Mouse (Mus musculus) NIH3T3 (cell line): ENCODE results near the gene Inpp5d.
A peak's percentile ranks its signal among the peaks of the same experiment; 100 is the strongest.

Source experiments
- DNase-seq: peaks from one replicate; pipeline ENCODE4 v3.0.0-alpha.2; 2012; ENCODE audit warnings: low read depth

The Inpp5d gene

DNA sequence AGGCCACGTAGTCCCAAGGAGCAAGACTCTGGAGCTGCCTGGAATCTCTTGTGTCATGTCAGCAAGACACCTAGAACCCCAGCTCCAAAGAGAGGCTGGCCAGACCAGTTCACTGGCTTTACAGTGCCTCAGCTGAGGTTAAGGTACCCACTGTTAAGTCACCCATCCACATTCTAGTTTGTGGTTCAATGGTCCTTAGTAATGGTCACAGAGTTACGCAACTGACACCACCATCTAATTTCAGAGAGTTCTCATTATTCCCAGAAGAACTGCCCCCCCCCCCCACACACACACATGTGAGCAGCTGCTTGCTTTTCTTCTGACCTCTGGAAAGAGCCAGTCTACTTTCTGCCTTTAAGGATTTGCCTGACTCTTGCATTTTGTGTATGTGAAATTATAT lies 4.7 kb downstream of the Inpp5d start:
- no peak for DNase-seq

DNA sequence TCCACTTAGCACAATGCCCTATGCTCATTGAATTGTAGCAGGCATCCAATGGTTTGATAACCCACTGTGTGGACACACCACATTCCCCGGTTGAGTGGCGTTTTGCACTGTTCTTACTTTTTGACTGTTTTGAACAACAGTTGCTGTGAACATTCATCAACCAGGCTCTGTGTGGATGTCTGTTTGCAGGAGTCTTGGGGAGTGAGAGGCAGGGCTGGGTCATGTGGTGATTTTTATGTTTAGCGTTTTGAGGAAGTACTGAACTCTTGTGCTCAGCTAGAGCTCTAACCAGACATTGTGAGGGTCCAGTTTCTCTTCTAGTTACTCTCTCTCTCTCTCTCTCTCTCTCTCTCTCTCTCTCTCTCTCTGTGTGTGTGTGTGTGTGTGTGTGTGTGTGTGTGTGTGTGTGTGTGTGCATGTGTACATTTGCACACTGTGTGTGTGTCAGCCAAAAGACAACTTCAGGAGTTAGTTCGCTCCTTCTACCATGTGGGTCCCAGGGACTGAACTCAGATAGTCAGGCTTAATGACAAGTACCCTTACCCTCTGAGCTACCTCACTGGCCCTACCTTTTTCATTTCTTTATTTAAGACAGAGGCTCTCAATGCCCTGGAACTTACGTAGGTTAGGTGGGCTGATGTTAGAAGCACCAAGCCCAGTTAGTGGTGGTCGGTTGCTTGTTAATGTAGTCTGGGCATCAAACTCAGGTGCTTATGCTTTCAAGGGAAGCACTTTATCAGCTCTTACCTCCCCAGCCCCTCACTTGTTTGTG lies 5.3 kb downstream of the Inpp5d start:
- DNase-seq, result no peak

DNA sequence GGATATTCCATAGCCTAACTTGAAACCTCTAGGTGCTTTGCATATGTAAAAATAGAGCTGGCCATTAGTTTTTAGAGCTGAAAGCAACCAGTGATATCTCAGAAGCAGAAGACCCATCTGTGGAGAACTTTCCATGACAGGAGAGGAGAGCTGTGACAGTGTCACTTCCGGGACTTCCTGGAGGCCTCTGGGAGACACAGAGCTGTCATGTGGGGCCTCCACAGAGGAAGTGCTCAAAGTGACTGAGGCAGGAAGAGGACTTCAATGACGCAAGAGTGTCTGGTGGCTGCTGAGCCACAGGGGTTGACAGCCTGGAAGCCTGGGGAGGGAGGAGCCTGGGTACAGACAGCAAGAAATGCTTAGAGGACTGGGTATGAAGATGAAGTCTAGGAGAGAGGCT lies 6.2 kb downstream of the Inpp5d start:
- no peak for DNase-seq

DNA sequence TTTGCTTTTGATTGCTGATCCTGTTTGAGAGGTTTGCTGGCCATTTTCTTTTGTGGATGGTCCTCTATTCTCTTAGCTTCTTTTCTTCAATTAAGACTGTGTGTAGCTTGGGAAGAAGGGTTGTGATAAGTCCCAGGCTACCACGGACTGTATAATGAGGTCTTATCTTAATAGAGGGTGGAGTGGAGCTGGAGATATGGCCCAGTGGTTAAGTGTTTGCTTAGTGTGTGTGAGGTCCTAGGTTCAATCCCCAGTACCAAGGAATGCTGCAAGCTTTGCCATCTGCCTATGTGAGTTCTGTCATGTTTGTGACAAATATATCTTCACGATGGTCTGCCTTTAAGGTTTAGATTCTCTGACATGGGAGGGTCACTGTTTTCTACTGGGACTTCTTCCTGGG lies 8.0 kb downstream of the Inpp5d start:
- DNase-seq, result no peak

DNA sequence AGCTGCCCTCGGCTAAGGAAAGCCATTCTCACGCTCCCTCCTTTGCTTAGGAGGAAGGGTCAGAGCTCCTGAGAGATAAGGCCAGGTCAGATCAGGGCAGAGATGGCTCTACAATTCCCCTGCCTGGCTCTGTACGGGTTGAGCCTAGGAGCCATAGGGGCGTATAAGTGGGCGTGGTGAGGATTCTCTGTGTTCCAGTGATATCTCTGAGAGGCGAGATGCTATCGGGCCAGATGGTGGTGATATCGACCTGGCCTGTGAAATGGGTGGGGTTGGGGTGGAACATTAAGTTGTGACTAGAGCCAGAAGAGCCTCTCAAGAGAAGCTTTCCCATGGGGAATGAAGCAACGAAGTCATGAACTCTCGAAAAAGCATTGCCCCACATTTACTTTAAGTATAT lies 11.5 kb downstream of the Inpp5d start:
- no peak for DNase-seq

DNA sequence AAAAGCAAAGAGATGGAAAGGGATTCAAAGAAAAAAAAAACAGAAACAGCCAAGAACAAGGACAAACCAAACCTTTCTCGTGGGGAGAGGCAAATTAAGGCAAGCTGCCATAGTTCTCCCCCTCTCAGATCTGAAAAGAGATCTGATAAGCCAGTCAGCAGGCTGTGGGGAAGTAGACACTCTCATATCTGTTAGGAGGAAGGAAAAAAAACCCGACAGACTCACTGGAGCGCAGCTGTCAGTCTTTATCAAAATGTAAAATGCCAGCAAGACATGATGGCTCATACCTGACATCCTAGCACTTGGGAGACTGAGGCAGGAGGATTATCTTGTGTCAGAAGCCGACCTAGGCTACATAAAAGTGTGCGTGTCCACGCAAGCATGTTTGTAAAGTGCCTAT lies 12.1 kb downstream of the Inpp5d start:
- no peak for DNase-seq

DNA sequence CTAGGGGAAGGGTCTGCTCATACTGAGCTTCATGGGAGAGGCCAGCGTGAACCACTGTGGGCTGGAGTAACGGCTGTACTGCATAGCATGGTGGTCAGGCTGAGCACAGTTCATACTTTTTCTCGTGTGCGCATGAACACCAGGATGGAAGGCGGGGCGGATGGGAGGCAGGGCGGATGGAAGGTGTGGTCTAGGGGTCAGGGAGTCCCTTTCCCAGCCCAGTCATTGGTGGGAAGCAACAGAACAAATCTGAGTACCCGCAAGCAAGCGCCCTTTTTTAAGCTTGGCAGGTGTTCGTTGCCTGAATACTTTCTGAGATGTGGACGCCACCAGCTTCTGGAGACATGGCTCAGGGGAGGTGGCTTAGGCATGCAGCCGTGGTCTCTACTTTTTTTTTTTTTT lies 16.6 kb downstream of the Inpp5d start:
- no peak for DNase-seq

DNA sequence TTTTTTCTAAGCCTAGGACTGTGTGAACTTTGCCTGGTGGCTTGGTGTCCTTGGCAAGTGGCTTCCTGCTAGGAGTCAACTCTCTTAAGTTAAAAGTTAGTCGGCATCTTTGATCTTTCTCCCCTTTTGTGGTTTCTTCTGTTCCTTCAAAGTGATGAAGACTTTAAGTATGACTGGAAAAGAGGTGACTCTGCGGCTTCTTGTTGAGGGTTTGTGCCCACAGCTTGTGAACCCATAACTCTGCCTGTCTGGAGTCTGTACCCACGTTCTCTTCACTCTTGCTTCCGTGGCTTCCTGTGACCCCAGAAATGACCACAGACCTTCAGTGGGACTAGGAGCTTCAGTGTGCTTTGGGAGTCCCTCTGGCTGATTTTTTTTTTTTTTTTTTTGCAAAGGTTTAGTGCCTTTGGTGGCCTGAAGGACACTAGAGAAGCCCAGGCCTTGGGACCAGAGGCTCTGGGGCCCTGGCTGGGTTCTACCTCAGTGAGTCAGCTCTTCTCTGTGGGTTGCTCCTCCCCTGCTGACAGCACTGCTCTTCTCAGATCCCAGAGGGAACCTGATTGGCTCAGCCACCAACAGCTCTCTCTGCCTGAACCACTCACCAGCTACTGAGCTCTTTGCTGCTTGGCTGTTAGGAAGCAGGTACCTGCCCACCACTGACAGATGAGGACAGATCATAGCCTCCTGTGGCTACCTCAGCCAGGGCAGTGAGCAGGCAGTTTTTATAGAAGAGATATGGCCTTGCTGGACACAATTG lies 17.2 kb downstream of the Inpp5d start:
- peak; percentile 83 for DNase-seq

DNA sequence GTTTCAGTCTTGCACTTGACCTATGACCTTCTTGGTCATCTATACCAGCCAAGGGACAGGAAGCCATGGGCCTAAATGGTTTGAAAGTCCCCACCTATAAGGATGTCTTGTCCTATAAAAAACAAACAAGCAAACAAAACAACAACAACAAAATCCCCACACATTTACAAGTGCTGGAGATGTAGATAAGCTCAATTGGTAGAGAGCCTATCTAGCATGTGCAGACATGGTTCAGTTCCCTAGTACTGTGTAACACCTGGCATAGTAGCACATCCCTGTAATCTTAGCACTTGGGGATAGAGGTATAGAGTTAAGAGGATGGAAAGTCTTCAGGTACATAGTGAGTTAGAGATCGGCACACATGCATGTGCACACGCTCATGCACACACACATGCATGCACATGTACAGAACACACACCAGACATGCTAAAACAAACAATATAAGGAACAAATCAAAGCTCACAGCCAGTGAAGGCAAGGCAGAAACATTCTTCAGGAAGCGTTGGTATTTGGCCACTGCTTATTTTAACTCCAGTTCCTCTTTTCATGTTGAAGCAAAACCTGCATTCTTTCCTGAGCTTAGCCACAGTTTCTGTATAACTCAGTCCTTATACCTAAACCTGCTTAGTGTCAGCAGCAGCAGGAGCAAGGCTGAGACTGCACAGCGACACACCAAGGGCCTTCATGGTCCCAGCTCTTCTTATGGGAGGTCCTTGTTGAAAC lies 17.9 kb downstream of the Inpp5d start:
- DNase-seq, result no peak

DNA sequence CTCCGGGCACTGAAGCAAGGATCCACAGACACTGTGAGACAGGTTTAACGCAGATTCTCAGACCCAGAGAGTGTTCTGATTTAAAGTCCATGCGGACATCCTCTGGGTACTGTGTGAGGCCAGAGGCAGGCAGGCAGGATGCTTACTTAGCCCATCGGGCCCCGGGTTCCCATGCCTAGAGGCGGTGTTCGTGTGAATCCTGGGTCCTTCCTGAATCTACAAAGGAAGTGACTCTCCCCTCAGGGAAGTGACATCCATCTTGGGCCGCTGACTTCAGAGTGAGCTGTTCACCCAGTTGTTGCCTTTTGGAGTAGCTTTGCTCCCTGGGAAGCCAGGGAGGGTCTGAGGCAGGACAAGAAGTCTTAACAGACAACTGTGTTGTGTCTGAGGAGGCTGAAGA lies 19.6 kb downstream of the Inpp5d start:
- DNase-seq, result no peak

DNA sequence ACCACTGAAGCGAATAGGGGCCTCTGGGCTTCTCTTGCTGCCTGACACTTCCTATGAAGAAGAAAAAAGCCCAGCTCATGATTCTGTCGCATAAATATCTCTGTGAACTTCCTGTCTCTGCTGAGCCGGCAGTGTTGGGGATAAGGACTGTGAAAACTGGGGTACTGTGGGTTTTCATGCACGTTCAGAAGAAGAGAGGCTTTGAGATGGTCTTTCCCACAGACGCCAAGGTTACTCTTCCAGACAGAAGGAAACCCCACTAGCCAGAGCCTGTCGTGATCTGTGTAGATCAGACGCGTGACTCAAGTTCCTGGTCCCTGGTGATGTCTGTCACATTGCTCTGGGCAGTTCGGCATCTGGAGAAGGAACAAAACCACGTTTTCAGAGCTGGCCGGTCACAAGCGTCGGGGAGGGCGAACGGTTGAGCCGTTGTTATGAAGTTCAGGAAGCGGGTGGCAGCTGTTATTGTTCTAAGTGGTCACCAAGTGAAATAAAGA lies 20.1 kb downstream of the Inpp5d start:
- DNase-seq, result no peak

DNA sequence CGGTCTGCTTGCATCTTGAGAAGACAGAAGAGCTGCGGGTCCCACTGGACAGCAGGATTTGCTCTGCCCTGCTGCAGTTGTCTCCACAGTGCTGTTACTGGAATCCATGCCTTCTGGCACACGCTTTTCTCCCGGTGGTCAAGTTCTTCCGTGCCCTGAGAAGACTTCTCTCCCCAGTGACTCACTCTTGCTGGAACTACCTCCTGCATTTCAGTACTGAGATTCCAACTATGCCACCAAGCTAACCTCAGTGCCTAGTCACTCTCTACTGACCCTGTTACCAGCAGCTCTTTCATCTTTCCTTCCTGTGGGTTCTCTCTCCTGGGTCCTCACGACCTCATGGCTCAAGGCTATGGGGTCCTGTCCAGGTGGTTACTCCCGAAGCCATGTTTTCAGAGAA lies 22.9 kb downstream of the Inpp5d start:
- DNase-seq, result peak; percentile 61

DNA sequence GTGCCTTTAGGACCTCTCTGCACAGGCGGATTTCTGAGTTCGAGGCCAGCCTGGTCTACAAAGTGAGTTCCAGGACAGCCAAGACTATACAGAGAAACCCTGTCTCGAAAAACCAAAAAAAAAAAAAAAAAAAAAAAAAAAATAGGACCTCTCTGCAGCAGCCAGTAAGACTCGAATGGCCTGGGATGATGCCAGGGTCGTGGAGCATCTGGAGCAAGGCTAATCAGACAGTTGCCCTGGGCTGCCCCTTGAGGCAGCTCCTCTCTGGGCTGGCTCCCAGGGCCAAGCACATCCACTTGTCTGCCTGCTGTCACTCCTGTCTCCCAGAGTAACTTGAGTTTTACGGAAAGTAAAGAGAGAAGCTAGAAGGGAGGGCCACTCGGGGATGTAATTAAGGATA lies 24.9 kb downstream of the Inpp5d start:
- no peak for DNase-seq

DNA sequence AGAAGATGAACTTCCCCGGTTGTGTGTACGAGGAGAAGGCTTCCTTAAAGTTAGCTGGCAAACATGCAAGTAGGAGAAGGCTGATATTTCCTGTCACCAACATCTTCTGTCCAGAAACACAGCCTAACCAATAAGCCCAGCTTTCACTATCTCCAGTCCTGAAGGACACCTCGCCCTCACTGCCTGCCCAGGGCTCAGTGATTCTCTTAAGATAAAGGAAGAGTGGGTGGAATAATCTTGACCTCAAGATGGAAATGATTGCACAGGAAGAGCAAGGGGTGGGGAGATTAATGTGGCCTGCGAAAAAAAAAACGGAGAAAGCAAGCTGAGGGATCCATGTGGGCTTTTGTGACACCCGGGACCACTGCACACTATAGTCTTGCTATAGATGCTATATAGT lies 25.6 kb downstream of the Inpp5d start:
- no peak for DNase-seq

DNA sequence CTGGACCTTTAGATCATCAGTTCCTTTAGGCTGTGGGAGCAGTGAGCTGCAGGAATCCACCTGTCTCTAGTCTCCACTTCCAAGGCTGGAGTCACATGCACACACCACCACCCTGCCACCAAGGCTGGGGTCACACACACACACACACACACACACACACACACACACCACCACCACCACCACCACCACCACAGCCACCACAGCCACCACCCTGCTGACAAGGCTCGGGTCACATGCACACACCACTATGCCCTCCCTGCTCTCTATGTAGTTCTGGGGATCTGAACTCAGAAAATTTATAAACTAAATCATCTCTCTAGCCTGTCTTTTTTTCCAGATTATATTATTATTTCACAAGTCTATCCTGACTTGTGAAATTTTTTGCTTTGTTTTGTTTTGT lies 27.7 kb downstream of the Inpp5d start:
- no peak for DNase-seq

DNA sequence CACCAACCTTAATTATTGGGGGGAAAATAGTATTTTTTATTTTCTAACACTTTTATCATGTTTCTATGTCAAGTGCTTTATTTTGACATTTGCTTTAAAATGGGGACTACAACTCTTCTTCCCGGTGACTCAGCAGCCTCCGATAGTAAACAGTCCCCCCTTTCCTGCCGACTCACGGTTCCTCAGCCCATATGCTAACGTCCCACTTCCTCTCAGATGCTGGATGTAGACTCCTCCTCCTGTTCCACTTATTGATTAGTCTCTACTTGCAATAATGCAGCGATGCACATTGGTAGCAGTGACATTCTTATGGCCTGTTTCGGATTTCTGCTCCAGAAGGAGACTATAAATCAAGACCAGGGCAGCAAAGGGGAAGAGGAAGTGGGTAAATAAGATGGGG lies 28.5 kb downstream of the Inpp5d start:
- no peak for DNase-seq

DNA sequence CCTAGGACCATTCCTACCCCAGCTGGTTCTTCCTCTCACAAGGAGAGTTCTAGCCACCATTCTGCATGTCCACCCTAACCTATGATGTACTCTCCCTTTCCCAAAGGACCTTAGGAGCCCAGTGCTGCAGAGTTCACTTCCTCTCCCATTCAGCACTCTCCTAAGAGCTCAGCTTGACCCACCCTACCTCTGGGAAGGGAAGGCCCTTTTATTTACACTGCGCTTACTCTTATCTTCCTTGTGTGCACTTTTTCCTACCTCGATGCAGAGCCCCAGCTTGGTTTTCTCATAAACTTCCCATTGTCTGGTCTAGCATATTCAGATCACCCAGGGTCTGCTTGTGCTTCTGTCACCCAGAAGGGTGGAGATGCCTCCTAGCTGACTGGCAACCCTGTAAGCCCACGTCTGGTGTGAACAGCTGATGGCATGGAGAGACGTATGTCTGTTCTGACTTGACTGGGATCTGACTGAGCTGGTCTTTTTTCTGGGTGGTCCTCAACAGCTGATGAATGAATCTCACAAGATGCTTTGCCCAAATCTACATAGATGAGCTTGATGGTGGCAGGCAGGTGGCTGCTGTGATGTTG lies 29.2 kb downstream of the Inpp5d start:
- DNase-seq, result no peak

DNA sequence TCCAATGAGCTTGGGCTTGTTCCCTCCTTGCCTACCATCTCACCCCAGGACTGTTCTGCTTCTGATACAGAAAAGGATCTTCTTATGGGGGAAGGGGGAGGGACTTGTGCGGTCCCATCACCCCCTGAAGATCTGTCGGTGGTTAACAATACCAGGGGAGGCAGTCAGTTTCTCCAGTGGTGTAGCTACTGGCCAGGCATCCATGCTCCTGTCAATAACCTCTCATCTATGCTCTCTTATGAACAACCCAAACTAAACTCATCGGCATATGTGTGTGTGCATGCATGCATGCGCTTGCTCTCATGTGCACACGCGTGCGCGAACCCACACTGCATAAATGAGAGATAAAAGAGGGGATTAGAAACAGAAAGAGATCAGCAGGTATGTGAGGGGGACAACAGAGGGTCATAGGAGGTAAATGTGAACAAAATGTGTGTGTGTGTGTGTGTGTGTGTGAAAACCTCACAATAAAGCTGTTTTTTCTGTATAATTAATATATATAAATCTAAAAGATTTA lies 29.9 kb downstream of the Inpp5d start:
- no peak for DNase-seq

DNA sequence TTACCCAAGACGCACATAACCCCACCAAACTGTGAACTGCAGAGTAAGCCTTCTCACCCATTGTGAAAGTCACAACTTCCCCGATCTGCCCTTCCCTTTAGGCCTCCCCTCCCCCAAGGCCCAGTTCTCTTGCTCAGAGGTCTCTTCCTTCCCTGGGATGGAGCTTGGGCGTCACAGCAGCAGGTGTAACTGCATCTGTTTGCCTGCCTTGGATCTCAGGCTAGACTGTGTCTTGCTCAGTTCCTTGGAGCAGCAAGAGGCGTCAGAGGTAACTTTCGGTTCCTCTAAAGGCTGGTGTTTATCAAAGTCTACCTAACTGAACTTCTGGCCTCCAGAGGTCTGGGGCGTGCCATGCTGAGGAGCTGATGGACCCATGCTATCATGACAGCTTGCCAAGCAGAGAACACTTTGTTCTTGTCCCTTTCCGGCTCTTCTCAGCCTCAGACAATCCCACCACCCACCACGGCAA lies 30.5 kb downstream of the Inpp5d start:
- DNase-seq, result no peak

DNA sequence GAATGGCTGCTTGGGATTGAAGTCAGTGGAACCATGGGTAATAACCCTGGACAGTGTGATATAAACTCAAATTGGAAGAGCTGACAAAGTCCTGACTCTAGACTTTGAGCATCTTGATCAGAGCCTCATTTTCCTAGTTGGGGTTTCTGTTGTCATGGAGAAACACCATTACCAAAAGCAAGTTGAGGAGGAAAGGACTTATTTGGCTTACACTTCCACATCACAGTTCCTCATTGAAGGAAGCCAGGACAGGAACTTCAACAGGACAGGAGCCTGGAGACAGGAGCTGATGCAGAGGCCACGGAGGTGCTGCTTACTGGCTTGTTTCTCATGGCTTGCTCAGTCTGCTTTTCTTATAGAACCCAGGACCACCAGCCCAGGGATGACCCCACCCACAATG lies 31.3 kb downstream of the Inpp5d start:
- no peak for DNase-seq

DNA sequence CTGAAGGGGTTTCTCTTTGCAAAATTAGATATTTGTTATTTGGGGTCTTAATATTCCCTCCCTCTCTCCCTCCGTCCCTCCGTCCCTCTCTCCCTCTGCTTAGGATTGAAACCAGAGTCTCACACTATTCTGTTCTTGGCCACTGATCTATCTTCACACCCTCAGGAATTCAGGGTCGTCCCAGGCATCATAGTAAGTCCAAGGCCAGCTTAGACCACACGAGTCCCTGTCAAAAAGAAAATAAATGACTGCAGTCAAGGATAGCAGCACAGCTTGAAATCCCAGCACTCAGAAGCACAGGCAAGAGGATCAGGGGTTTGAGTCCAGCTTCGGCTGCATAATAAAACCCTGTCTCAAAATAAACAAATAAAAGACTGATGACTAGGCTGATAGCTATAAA lies 35.0 kb downstream of the Inpp5d start:
- DNase-seq, result no peak

DNA sequence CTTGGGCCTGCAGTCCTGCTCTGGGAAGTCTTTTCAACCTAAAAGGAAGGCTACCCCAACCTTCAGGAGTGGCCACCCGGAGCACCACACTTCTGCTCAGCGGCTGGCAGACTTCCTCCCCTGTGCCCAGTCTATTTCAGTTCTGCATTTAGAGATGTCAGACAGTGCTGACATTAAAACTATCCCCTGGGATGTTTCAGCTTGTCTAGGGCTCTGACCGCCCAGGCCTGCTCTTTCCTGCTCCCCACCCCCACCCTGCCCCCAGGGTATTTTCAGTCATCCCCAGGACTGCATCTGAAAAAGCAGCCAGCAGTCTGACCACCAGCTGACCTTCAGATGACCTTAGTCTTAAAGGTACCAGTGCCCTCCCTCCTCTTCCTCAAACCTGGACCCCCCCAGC lies 38.0 kb downstream of the Inpp5d start:
- no peak for DNase-seq
